Mouse (Mus musculus) forebrain, postnatal 0 days (tissue): ENCODE data around the gene Hes5. TPM values are rescaled to one million over a fixed set of nuclear protein-coding genes. Genes with fewer than 3 reads are reported as not detected.

Experiments used
- ATAC-seq: fragments of 200-750 bp; cut with Nextera tagmentation; 2 replicates; pipeline ENCODE4 v1.8.0; 2017; ENCODE audit warnings: mild to moderate bottlenecking, moderate library complexity
- DNase-seq: peaks from one replicate; pipeline ENCODE4 v3.0.0-alpha.2; 2015
- H3K27ac ChIP-seq: fragments of 300-500 bp; sonication (generic); 2 replicates; pipeline ENCODE4 v1.5.1; 2014; ENCODE audit warnings: low read depth, mild to moderate bottlenecking, antibody characterized with exemption, low read length, moderate library complexity, mixed read lengths
- H3K27me3 ChIP-seq: fragments of 300-500 bp; sonication (generic); 2 replicates; pipeline ENCODE4 v1.6.1; 2014; ENCODE audit warnings: mild to moderate bottlenecking, low read length, mixed read lengths; ENCODE audit not compliant: insufficient read depth
- H3K36me3 ChIP-seq: fragments of 300-500 bp; sonication (generic); 2 replicates; pipeline ENCODE4 v1.6.1; 2014; ENCODE audit warnings: mild to moderate bottlenecking, moderate library complexity; ENCODE audit not compliant: insufficient read depth
- H3K4me1 ChIP-seq: fragments of 300-500 bp; sonication (generic); 2 replicates; pipeline ENCODE4 v1.6.1; 2014; ENCODE audit warnings: antibody characterized with exemption; ENCODE audit not compliant: insufficient read depth
- H3K4me2 ChIP-seq: fragments of 300-500 bp; sonication (generic); 2 replicates; pipeline ENCODE4 v1.6.1; 2014; ENCODE audit warnings: low read depth, mild to moderate bottlenecking, moderate library complexity
- H3K4me3 ChIP-seq: fragments of 300-500 bp; sonication (generic); 2 replicates; pipeline ENCODE4 v1.5.1; 2014; ENCODE audit warnings: low read depth, low read length, mixed read lengths
- H3K9ac ChIP-seq: fragments of 300-500 bp; sonication (generic); 2 replicates; pipeline ENCODE4 v1.6.1; 2014; ENCODE audit warnings: mild to moderate bottlenecking
- H3K9me3 ChIP-seq: fragments of 300-500 bp; sonication (generic); 2 replicates; pipeline ENCODE4 v1.6.1; 2016; ENCODE audit warnings: low read length
- CTCF ChIP-seq: sonication (generic); IDR thresholded peaks from 2 replicates; pipeline ENCODE4 v1.5.1; 2016; ENCODE audit warnings: antibody characterized with exemption, control low read depth, low read depth
- WGBS: fragments of 180-500 bp; shearing (Covaris S2); extraction: QIAGEN DNeasy Blood & Tissue Kit; methylation state at CpG from one replicate; pipeline ENCODE4 v1.1.7; 2014; 5-methylcytosine and 5-hydroxymethylcytosine counted together
- polyA plus RNA-seq: library from polyadenylated mRNA; unstranded; fragments of >200 nt; fragmentation: Nextera tagmentation; extraction: Ambion mirVana; gene quantifications from 2 replicates; pipeline ENCODE4 v1.2.1, GENCODE M21; 2015
- total RNA-seq: library from RNA; depleted of rRNA; stranded (reverse); fragments of >200 nt; gene quantifications from 2 replicates; pipeline ENCODE4 v1.2.3, GENCODE M21; 2014; rRNA removed

The Hes5 gene
- total and polyA plus RNA-seq, 2 experiments from 2014 or later = 100 to 120 TPM

GRCm38 (mm10) chr4:155009216-155009615 lies 48.5 kb downstream of the Hes5 start:
- H3K36me3 ChIP-seq = peaks cover 3% of the 10 kb centered on the region; the same call in 1 of the 2 replicates
- no peak for TF ChIP-seq CTCF
- no peak overlapping the region for H3K27ac ChIP-seq
- H3K9ac ChIP-seq = no peak overlapping the region
- no peaks in the 10 kb centered on the region for H3K4me1 ChIP-seq
- H3K9me3 ChIP-seq = no peaks in the 10 kb centered on the region
- no peak overlapping the region for H3K4me2 ChIP-seq
- DNase-seq (no peak), ATAC-seq (no peak)
- 85% methylated on average over 3 of the region's 3 CpGs for WGBS
- no peaks in the 10 kb centered on the region for H3K27me3 ChIP-seq
- no peak overlapping the region for H3K4me3 ChIP-seq

GRCm38 (mm10) chr4:155010870-155011269 lies 50.1 kb downstream of the Hes5 start:
- DNase-seq (peak; percentile 56), ATAC-seq (peak; percentile 8)
- Histone ChIP-seq H3K4me3 (no peak overlapping the region), H3K9ac (no peak overlapping the region), H3K9me3 (no peaks in the 10 kb centered on the region), H3K27ac (no peak overlapping the region), H3K27me3 (no peaks in the 10 kb centered on the region), H3K36me3 (peaks cover 3% of the 10 kb centered on the region; the same call in 1 of the 2 replicates), H3K4me2 (no peak overlapping the region), H3K4me1 (no peaks in the 10 kb centered on the region)
- WGBS = 60% methylated on average over 5 of the region's 5 CpGs
- TF ChIP-seq CTCF = no peak

- 69% methylated on average over 8 of the region's 8 CpGs for WGBS
- Histone ChIP-seq H3K4me3 (no peak overlapping the region), H3K4me2 (no peak overlapping the region), H3K9me3 (no peaks in the 10 kb centered on the region), H3K9ac (no peak overlapping the region), H3K4me1 (no peaks in the 10 kb centered on the region), H3K27ac (no peak overlapping the region), H3K27me3 (no peaks in the 10 kb centered on the region), H3K36me3 (peaks cover 3% of the 10 kb centered on the region; the same call in 1 of the 2 replicates)
- no peak for DNase-seq
- no peak for TF ChIP-seq CTCF
- no peak for ATAC-seq
Observed at GRCm38 (mm10) chr4:155011312-155012025, 50.7 kb downstream of the Hes5 start.

Other genes with a start within 250 kb of the Hes5 start
- 3.6 and 3.7 TPM in 2 replicates for gene Ttc34, start 123.5 kb upstream of the Hes5 start, total RNA-seq
- 4.1 TPM in 2 replicates for gene Ttc34, start 123.5 kb upstream of the Hes5 start, polyA plus RNA-seq
- 0.43 and 1.5 TPM in 2 replicates for gene Mmel1, start 91.3 kb upstream of the Hes5 start, total RNA-seq
- 0.39 and 0.74 TPM in 2 replicates for gene Mmel1, start 91.3 kb upstream of the Hes5 start, polyA plus RNA-seq
- 30.8 and 41.2 TPM in 2 replicates for gene Fam213b, start 61.8 kb upstream of the Hes5 start, total RNA-seq
- gene Fam213b, start 61.8 kb upstream of the Hes5 start, polyA plus RNA-seq = 59.7 and 62.1 TPM in 2 replicates
- 2.6 TPM in 1 of 2 replicates, not detected in the other for gene Tnfrsf14, start 32.4 kb upstream of the Hes5 start, total RNA-seq
- not detected in 2 replicates for gene Tnfrsf14, start 32.4 kb upstream of the Hes5 start, polyA plus RNA-seq
- gene Pank4, start 3.2 kb downstream of the Hes5 start, total RNA-seq = 39.7 and 40.0 TPM in 2 replicates
- 20.4 and 22.6 TPM in 2 replicates for gene Pank4, start 3.2 kb downstream of the Hes5 start, polyA plus RNA-seq
- gene Plch2, start 95.9 kb downstream of the Hes5 start, total RNA-seq = 32.1 and 42.1 TPM in 2 replicates
- 11.7 and 17.4 TPM in 2 replicates for gene Plch2, start 95.9 kb downstream of the Hes5 start, polyA plus RNA-seq
- 16.9 and 18.5 TPM in 2 replicates for gene Pex10, start 106.1 kb downstream of the Hes5 start, total RNA-seq
- 14.0 and 14.1 TPM in 2 replicates for gene Pex10, start 106.1 kb downstream of the Hes5 start, polyA plus RNA-seq
- 92.4 and 116 TPM in 2 replicates for gene Rer1, start 125.5 kb downstream of the Hes5 start, total RNA-seq
- 136 and 140 TPM in 2 replicates for gene Rer1, start 125.5 kb downstream of the Hes5 start, polyA plus RNA-seq
- gene Morn1, start 125.7 kb downstream of the Hes5 start, total RNA-seq = 6.0 and 7.4 TPM in 2 replicates
- 8.2 and 9.7 TPM in 2 replicates for gene Morn1, start 125.7 kb downstream of the Hes5 start, polyA plus RNA-seq